ENCODE assay signal across 37 mouse cellular contexts in genomic region chr6:85562374-85562773, GRCm38 (mm10). TPM values are rescaled to one million over a fixed set of nuclear protein-coding genes. Genes with fewer than 3 reads are reported as not detected.
A peak's percentile ranks its signal among the peaks of the same experiment; 100 is the strongest.
DNase-seq lines count a peak whose midpoint lies in the region; ATAC-seq and TF ChIP-seq lines count a peak whose summit lies in the region.
"Had no signal": no experiment of that assay in that cellular context is flagged by ENCODE, and none has a peak within 500 bp of the region (broad histone marks: within the 10 kb centered on the region; RNA-seq: fewer than 3 reads in every experiment).

No protein-coding gene starts in this region.

- WGBS in hindbrain, postnatal 0 days, result 36% methylated on average over 1 of the region's 1 CpGs
- 26% methylated on average over 1 of the region's 1 CpGs for WGBS in hindbrain, embryonic 11.5 days
- WGBS in liver, adult 2 months, result 20% methylated on average over 1 of the region's 1 CpGs
- WGBS in liver, embryonic 12.5 days (ENCODE audit: insufficient replicate concordance), result 21% methylated on average over 1 of the region's 1 CpGs

- no peak overlapping the region for H3K9ac ChIP-seq in hindbrain, postnatal 0 days (replicated peaks; ENCODE audit: low read length)
- no peak overlapping the region for H3K9ac ChIP-seq in hindbrain, embryonic 11.5 days (ENCODE audit: low read depth, low read length)
- no peak overlapping the region for H3K9ac ChIP-seq in liver, adult 2 months (ENCODE audit: low read depth, low read length)
- no peak overlapping the region for H3K9ac ChIP-seq in liver, embryonic 12.5 days
- H3K9ac ChIP-seq: forebrain, embryonic 13.5 days; heart, embryonic 12.5 days; hindbrain, embryonic 14.5 days; liver, embryonic 15.5 days; lung, embryonic 15.5 days; midbrain, embryonic 15.5 days had no signal

- no peaks in the 10 kb centered on the region for H3K4me1 ChIP-seq in hindbrain, postnatal 0 days (ENCODE audit: insufficient read depth, low read length)
- H3K4me1 ChIP-seq in hindbrain, embryonic 11.5 days (replicated peaks; ENCODE audit: control insufficient read depth, insufficient read depth, low read length), result no peaks in the 10 kb centered on the region
- no peaks in the 10 kb centered on the region for H3K4me1 ChIP-seq in liver, adult 2 months (ENCODE audit: control insufficient read depth, insufficient read depth, low read length)
- H3K4me1 ChIP-seq in liver, embryonic 12.5 days, result no peaks in the 10 kb centered on the region
- H3K4me1 ChIP-seq: forebrain, embryonic 13.5 days; heart, embryonic 12.5 days; liver, embryonic 15.5 days; lung, embryonic 15.5 days; midbrain, embryonic 15.5 days had no signal

- DNase-seq in hindbrain, postnatal 0 days (ENCODE audit: low spot score), result no peak
- DNase-seq in hindbrain, embryonic 11.5 days (ENCODE audit: low spot score), result no peak
- DNase-seq in liver, adult 2 months (ENCODE audit: extremely low read depth, low read depth, low spot score), result no peak
- peak; percentile 9 for DNase-seq in A20 (ENCODE audit: low read depth, low spot score)
- DNase-seq in ES-CJ7 (ENCODE audit: low read depth, low spot score), result peak; percentile 12
- no peak for DNase-seq in c-Kit-positive CD71-positive TER-119-positive erythroid progenitor cells, embryonic 14.5 days (ENCODE audit: low spot score)
- DNase-seq in right cerebral cortex, adult 2 months (ENCODE audit: low spot score in 2 of 2), result no peak
- DNase-seq: adrenal gland, adult 2 months; adrenal gland, postnatal 36 days; cerebellum, adult 8-10 months; cerebellum, postnatal 36 days; gastrocnemius, postnatal 25 days; heart, adult 2 months; heart, postnatal 4 days; kidney, adult 8-10 months; kidney, postnatal 14 days; spleen, adult 18-20 months; thymus, postnatal 4 days had no signal

- no peaks in the 10 kb centered on the region for H3K79me2 ChIP-seq in liver, adult 2 months (ENCODE audit: control insufficient read depth, insufficient read depth, low read length)

- ATAC-seq in hindbrain, postnatal 0 days, result no peak
- no peak for ATAC-seq in hindbrain, embryonic 11.5 days (ENCODE audit: low FRiP score)
- no peak for ATAC-seq in liver, embryonic 12.5 days
- ATAC-seq: CD4-positive, CD25-positive, alpha-beta regulatory T cell, adult 4 months; forebrain, embryonic 13.5 days; inflammation-experienced regulatory T-cells, adult 6 months; midbrain, embryonic 15.5 days; Patski had no signal

- TF ChIP-seq CTCF in hindbrain, postnatal 0 days (IDR thresholded peaks at IDR 0.05; ENCODE audit: low read depth), result peak; percentile 20; the same call in 1 of the 2 replicates
- TF ChIP-seq CTCF in liver, adult 2 months (IDR thresholded peaks at IDR 0.05; ENCODE audit: low read depth, low read length), result peak; percentile 1; the same call in 1 of the 2 replicates

- no peak for TF ChIP-seq POLR2A in liver, adult 2 months (IDR thresholded peaks at IDR 0.05; ENCODE audit: extremely low read depth, insufficient read depth, low read length)

- no peaks in the 10 kb centered on the region for H3K27me3 ChIP-seq in hindbrain, postnatal 0 days (ENCODE audit: insufficient read depth, low read length)
- H3K27me3 ChIP-seq in hindbrain, embryonic 11.5 days (ENCODE audit: control insufficient read depth, insufficient read depth, low read length), result no peaks in the 10 kb centered on the region
- no peaks in the 10 kb centered on the region for H3K27me3 ChIP-seq in liver, adult 2 months (ENCODE audit: control insufficient read depth, insufficient read depth, low read length)
- no peaks in the 10 kb centered on the region for H3K27me3 ChIP-seq in liver, embryonic 12.5 days (replicated peaks)
- H3K27me3 ChIP-seq: forebrain, embryonic 13.5 days; heart, embryonic 12.5 days; liver, embryonic 15.5 days; lung, embryonic 15.5 days; midbrain, embryonic 15.5 days had no signal

- H3K4me2 ChIP-seq in hindbrain, postnatal 0 days (ENCODE audit: low read depth, low read length), result no peak overlapping the region
- no peak overlapping the region for H3K4me2 ChIP-seq in hindbrain, embryonic 11.5 days (replicated peaks; ENCODE audit: low read depth, low read length)
- H3K4me2 ChIP-seq in liver, embryonic 12.5 days, result no peak overlapping the region
- H3K4me2 ChIP-seq: forebrain, embryonic 13.5 days; heart, embryonic 12.5 days; hindbrain, embryonic 14.5 days; liver, embryonic 15.5 days; lung, embryonic 15.5 days; midbrain, embryonic 15.5 days had no signal

- H3K9me3 ChIP-seq in hindbrain, postnatal 0 days (ENCODE audit: low read length), result no peaks in the 10 kb centered on the region
- no peaks in the 10 kb centered on the region for H3K9me3 ChIP-seq in hindbrain, embryonic 11.5 days (ENCODE audit: control insufficient read depth, low read length)
- H3K9me3 ChIP-seq in liver, embryonic 12.5 days (replicated peaks), result no peaks in the 10 kb centered on the region
- H3K9me3 ChIP-seq: forebrain, embryonic 13.5 days; G1E; heart, embryonic 12.5 days; liver, embryonic 15.5 days; lung, embryonic 15.5 days; midbrain, embryonic 15.5 days had no signal

- H3K4me3 ChIP-seq in hindbrain, postnatal 0 days (ENCODE audit: low read length), result no peak overlapping the region
- no peak overlapping the region for H3K4me3 ChIP-seq in hindbrain, embryonic 11.5 days (ENCODE audit: low read depth, low read length)
- H3K4me3 ChIP-seq in liver, adult 2 months (ENCODE audit: insufficient read depth, low read depth, low read length), result no peak overlapping the region
- no peak overlapping the region for H3K4me3 ChIP-seq in liver, embryonic 12.5 days
- H3K4me3 ChIP-seq: forebrain, embryonic 13.5 days; heart, adult 2 months; heart, embryonic 12.5 days; liver, embryonic 15.5 days; lung, embryonic 15.5 days; midbrain, embryonic 15.5 days had no signal

- H3K27ac ChIP-seq in hindbrain, postnatal 0 days, result no peak overlapping the region
- H3K27ac ChIP-seq in hindbrain, embryonic 11.5 days (ENCODE audit: low read depth, low read length), result no peak overlapping the region
- H3K27ac ChIP-seq in liver, adult 2 months (replicated peaks; ENCODE audit: insufficient read depth, low read depth, low read length), result no peak overlapping the region
- no peak overlapping the region for H3K27ac ChIP-seq in liver, embryonic 12.5 days
- H3K27ac ChIP-seq: forebrain, embryonic 13.5 days; heart, adult 2 months; hindbrain, embryonic 14.5 days; liver, embryonic 15.5 days; lung, embryonic 15.5 days; macrophage had no signal

- H3K36me3 ChIP-seq in hindbrain, postnatal 0 days (ENCODE audit: insufficient read depth, low read length), result no peaks in the 10 kb centered on the region
- no peaks in the 10 kb centered on the region for H3K36me3 ChIP-seq in hindbrain, embryonic 11.5 days (ENCODE audit: control insufficient read depth, insufficient read depth, low read length)
- H3K36me3 ChIP-seq in liver, adult 2 months (ENCODE audit: control insufficient read depth, insufficient read depth, low read length), result no peaks in the 10 kb centered on the region
- H3K36me3 ChIP-seq in liver, embryonic 12.5 days, result no peaks in the 10 kb centered on the region
- H3K36me3 ChIP-seq: G1E; heart, embryonic 12.5 days; liver, embryonic 15.5 days; lung, embryonic 15.5 days; midbrain, embryonic 15.5 days had no signal

RNA-seq across cellular contexts. Expression of gene Alms1, which starts 25.0 kb away (rescaled TPM):
- total RNA-seq in hindbrain, postnatal 0 days (2014; rRNA removed), result 12.8 and 15.5 TPM in 2 replicates
- 2.5 and 3.0 TPM in 2 replicates for polyA plus RNA-seq in hindbrain, postnatal 0 days (2015; fragmentation: Nextera tagmentation; extraction: Ambion mirVana)
- 7.8 and 10.4 TPM in 2 replicates for polyA plus RNA-seq in hindbrain, embryonic 11.5 days (2014; fragmentation: Nextera tagmentation; extraction: Ambion mirVana)
- 2.3 and 2.7 TPM in 2 replicates for total RNA-seq in liver, adult 2 months (2014; rRNA removed)
- 0.13 and 0.14 TPM in 2 replicates for polyA plus RNA-seq in liver, adult 2 months (2012; rRNA removed)
- 3.2 and 3.4 TPM in 2 replicates for polyA plus RNA-seq in liver, embryonic 12.5 days (2016; fragmentation: Nextera tagmentation; extraction: Ambion mirVana)

RNA-seq across cellular contexts. Expression of gene Egr4, which starts 49.0 kb away (rescaled TPM):
- total RNA-seq in hindbrain, postnatal 0 days (2014; rRNA removed), result 0.37 TPM in 1 of 2 replicates, not detected in the other
- polyA plus RNA-seq in hindbrain, postnatal 0 days (2015; fragmentation: Nextera tagmentation; extraction: Ambion mirVana), result 0.10 and 0.30 TPM in 2 replicates
- not detected in 2 replicates for polyA plus RNA-seq in hindbrain, embryonic 11.5 days (2014; fragmentation: Nextera tagmentation; extraction: Ambion mirVana)
- total RNA-seq in liver, adult 2 months (2014; rRNA removed), result not detected in 2 replicates
- not detected in 2 replicates for polyA plus RNA-seq in liver, adult 2 months (2012; rRNA removed)
- polyA plus RNA-seq in liver, embryonic 12.5 days (2016; fragmentation: Nextera tagmentation; extraction: Ambion mirVana), result not detected in 2 replicates
- total RNA-seq: adrenal gland, adult 2 months; adrenal gland, postnatal 36 days; G1E; gastrocnemius, adult 18-20 months; gastrocnemius, postnatal 25 days; heart, adult 2 months; heart, postnatal 4 days; neutrophil, adult 5-6 weeks had no signal
- polyA plus RNA-seq: adrenal gland, adult 2 months; CD4-positive, CD25-positive, alpha-beta regulatory T cell, adult 4 months; embryonic facial prominence, embryonic 11.5 days; forebrain, embryonic 13.5 days; G1E; heart, adult 2 months; heart, embryonic 12.5 days; heart, postnatal 0 days; inflammation-experienced regulatory T-cells, adult 6 months; liver, embryonic 15.5 days; lung, embryonic 15.5 days; macrophage; midbrain, embryonic 15.5 days; neural tube, embryonic 11.5 days; Patski; stomach, embryonic 16.5 days; thymus, postnatal 0 days had no signal

RNA-seq across cellular contexts. Expression of gene Fbxo41, which starts 59.6 kb away (rescaled TPM):
- 60.1 and 62.4 TPM in 2 replicates for total RNA-seq in hindbrain, postnatal 0 days (2014; rRNA removed)
- 10.5 TPM in 2 replicates for polyA plus RNA-seq in hindbrain, postnatal 0 days (2015; fragmentation: Nextera tagmentation; extraction: Ambion mirVana)
- 0.89 and 0.93 TPM in 2 replicates for polyA plus RNA-seq in hindbrain, embryonic 11.5 days (2014; fragmentation: Nextera tagmentation; extraction: Ambion mirVana)
- total RNA-seq in liver, adult 2 months (2014; rRNA removed), result not detected in 2 replicates
- not detected in 2 replicates for polyA plus RNA-seq in liver, adult 2 months (2012; rRNA removed)
- 0.01 and 0.06 TPM in 2 replicates for polyA plus RNA-seq in liver, embryonic 12.5 days (2016; fragmentation: Nextera tagmentation; extraction: Ambion mirVana)
- total RNA-seq: gastrocnemius, adult 18-20 months; gastrocnemius, postnatal 25 days; heart, postnatal 4 days; neutrophil, adult 5-6 weeks had no signal
- polyA plus RNA-seq: G1E; heart, postnatal 0 days; liver, embryonic 15.5 days; macrophage had no signal

Comparison
In these comparisons a context has a peak if more than half of its experiments do, and no peak if none do; other contexts are left out.
1. DNase-seq: peak in A20 (single experiment) and ES-CJ7 (single experiment); none in hindbrain, postnatal 0 days (single experiment), hindbrain, embryonic 11.5 days (single experiment), liver, adult 2 months (single experiment), c-Kit-positive CD71-positive TER-119-positive erythroid progenitor cells, embryonic 14.5 days (single experiment) and right cerebral cortex, adult 2 months (0 of 2).